Mouse (Mus musculus) thymus, adult 18-20 months (tissue): Measurements from ENCODE around the gene Mapkapk2.
A peak's percentile ranks its signal among the peaks of the same experiment; 100 is the strongest.

Experiments
- DNase-seq, 2 experiments: peaks; one replicate each; pipeline ENCODE4 v3.0.0; 2022; ENCODE audit warnings: mixed read lengths in 2 of 2

Gene Mapkapk2

GRCm38 (mm10) chr1:131079762-131080161 lies 17.9 kb downstream of the Mapkapk2 start:
- no peak for DNase-seq

GRCm38 (mm10) chr1:131078761-131079330 lies 18.8 kb downstream of the Mapkapk2 start:
- DNase-seq: no peak

- no peak for DNase-seq
Observed at GRCm38 (mm10) chr1:131075098-131075791, 22.4 kb downstream of the Mapkapk2 start.

GRCm38 (mm10) chr1:131074524-131074938 lies 23.1 kb downstream of the Mapkapk2 start:
- DNase-seq: no peak

- no peak for DNase-seq
Observed at GRCm38 (mm10) chr1:131072376-131072990, 25.1 kb downstream of the Mapkapk2 start.

GRCm38 (mm10) chr1:131069010-131069409 lies 28.6 kb downstream of the Mapkapk2 start:
- DNase-seq: no peak

- DNase-seq: no peak
Observed at GRCm38 (mm10) chr1:131068011-131068727, 29.5 kb downstream of the Mapkapk2 start.

GRCm38 (mm10) chr1:131064202-131064601 lies 33.4 kb downstream of the Mapkapk2 start:
- DNase-seq: no peak

- DNase-seq: no peak
Observed at GRCm38 (mm10) chr1:131062821-131063220, 34.8 kb downstream of the Mapkapk2 start.

- DNase-seq: no peak
Observed at GRCm38 (mm10) chr1:131061740-131062254, 35.8 kb downstream of the Mapkapk2 start.

- DNase-seq: no peak
Observed at GRCm38 (mm10) chr1:131060290-131061253, 37.1 kb downstream of the Mapkapk2 start.

- DNase-seq: no peak
Observed at GRCm38 (mm10) chr1:131059841-131060240, 37.8 kb downstream of the Mapkapk2 start.

- no peak for DNase-seq
Observed at GRCm38 (mm10) chr1:131059411-131059810, 38.2 kb downstream of the Mapkapk2 start.

- DNase-seq: no peak
Observed at GRCm38 (mm10) chr1:131058431-131058830, 39.2 kb downstream of the Mapkapk2 start.

GRCm38 (mm10) chr1:131054251-131054650 lies 43.4 kb downstream of the Mapkapk2 start:
- no peak for DNase-seq

GRCm38 (mm10) chr1:131053656-131054055 lies 44.0 kb downstream of the Mapkapk2 start:
- DNase-seq: no peak

GRCm38 (mm10) chr1:131053239-131053638 lies 44.4 kb downstream of the Mapkapk2 start:
- peak in 1 of 2 experiments; percentile 32 for DNase-seq

GRCm38 (mm10) chr1:131051073-131051472 lies 46.6 kb downstream of the Mapkapk2 start:
- no peak for DNase-seq

- no peak for DNase-seq
Observed at GRCm38 (mm10) chr1:131050617-131051016, 47.0 kb downstream of the Mapkapk2 start.

GRCm38 (mm10) chr1:131050011-131050410 lies 47.6 kb downstream of the Mapkapk2 start:
- DNase-seq: no peak

- DNase-seq: no peak
Observed at GRCm38 (mm10) chr1:131049361-131049806, 48.2 kb downstream of the Mapkapk2 start.

- DNase-seq: no peak
Observed at GRCm38 (mm10) chr1:131048946-131049345, 48.7 kb downstream of the Mapkapk2 start.
